Mouse (Mus musculus) neural tube, embryonic 15.5 days (tissue): ENCODE results near the gene 4921509C19Rik. TPM values are rescaled to one million over a fixed set of nuclear protein-coding genes. Genes with fewer than 3 reads are reported as not detected.
"Not testable (repeated sequence)": the region's sequence is repeated elsewhere in the genome, so short reads cannot be mapped to it uniquely, and the experiment has no call there.

Experiments
- ATAC-seq: fragments of 200-750 bp; cut with Nextera tagmentation; 2 replicates; pipeline ENCODE4 v1.8.0; 2017; ENCODE audit warnings: mild to moderate bottlenecking, moderate TSS enrichment, moderate library complexity; ENCODE audit not compliant: low FRiP score
- H3K27ac ChIP-seq: fragments of 300-500 bp; sonication (generic); replicated peaks from 2 replicates; pipeline ENCODE4 v1.5.1; 2015; ENCODE audit warnings: mild to moderate bottlenecking, inconsistent platforms
- H3K27me3 ChIP-seq: fragments of 300-500 bp; sonication (generic); replicated peaks from 2 replicates; pipeline ENCODE4 v1.6.1; 2015; ENCODE audit warnings: inconsistent platforms
- H3K36me3 ChIP-seq: fragments of 300-500 bp; sonication (generic); 2 replicates; pipeline ENCODE4 v1.6.1; 2015; ENCODE audit warnings: inconsistent platforms
- H3K4me1 ChIP-seq: fragments of 300-500 bp; sonication (generic); 2 replicates; pipeline ENCODE4 v1.6.1; 2015; ENCODE audit warnings: inconsistent platforms
- H3K4me2 ChIP-seq: fragments of 300-500 bp; sonication (generic); 2 replicates; pipeline ENCODE4 v1.6.1; 2015; ENCODE audit warnings: inconsistent platforms, mild to moderate bottlenecking, moderate library complexity
- H3K4me3 ChIP-seq: fragments of 300-500 bp; sonication (generic); replicated peaks from 2 replicates; pipeline ENCODE4 v1.5.1; 2015; ENCODE audit warnings: mild to moderate bottlenecking, inconsistent platforms
- H3K9ac ChIP-seq: fragments of 300-500 bp; sonication (generic); replicated peaks from 2 replicates; pipeline ENCODE4 v1.6.1; 2015; ENCODE audit warnings: mild to moderate bottlenecking, inconsistent platforms
- H3K9me3 ChIP-seq: fragments of 300-500 bp; sonication (generic); replicated peaks from 2 replicates; pipeline ENCODE4 v1.6.1; 2016; ENCODE audit warnings: inconsistent platforms
- WGBS: fragments of 180-500 bp; shearing (Covaris S2); methylation state at CpG from one replicate; pipeline ENCODE4 v1.1.7; 2015; ENCODE audit warnings: mixed read lengths; 5-methylcytosine and 5-hydroxymethylcytosine counted together
- polyA plus RNA-seq: library from polyadenylated mRNA; unstranded; fragments of >200 nt; fragmentation: Nextera tagmentation; extraction: Ambion mirVana; gene quantifications from 2 replicates; pipeline ENCODE4 v1.2.1, GENCODE M21; 2015

4921509C19Rik gene
- polyA plus RNA-seq, 1 experiment from 2014 or later = not detected

GRCm38 (mm10) chr2:151434971-151435370 is 41.0 kb downstream of the 4921509C19Rik start:
- H3K36me3 ChIP-seq, H3K4me1 ChIP-seq, H3K27me3 ChIP-seq, H3K9me3 ChIP-seq, ATAC-seq, H3K27ac ChIP-seq, H3K9ac ChIP-seq, H3K4me2 ChIP-seq, H3K4me3 ChIP-seq: not testable (repeated sequence)
- WGBS = 70% methylated on average over 4 of the region's 4 CpGs

DNA sequence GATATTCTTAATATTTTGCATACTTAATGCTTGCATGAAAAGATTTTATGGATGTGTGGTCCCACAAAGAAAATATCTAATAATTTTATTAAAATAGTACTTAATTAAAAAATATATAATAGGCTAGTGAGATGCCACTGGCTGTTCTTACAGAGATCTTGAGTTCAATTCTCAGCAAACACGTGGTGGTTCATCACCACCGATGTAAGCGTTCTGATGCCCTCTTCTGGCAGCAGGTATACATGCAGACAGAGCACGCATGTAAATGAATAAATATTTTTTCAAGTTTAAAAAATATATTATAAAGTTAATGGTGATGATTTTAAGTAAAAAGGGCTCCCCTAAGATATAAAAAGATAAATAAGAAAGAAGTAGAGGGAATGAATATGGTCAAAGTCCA is 41.8 kb downstream of the 4921509C19Rik start:
- H3K9me3 ChIP-seq, H3K4me1 ChIP-seq, H3K9ac ChIP-seq, ATAC-seq, H3K4me3 ChIP-seq, H3K4me2 ChIP-seq, H3K36me3 ChIP-seq, H3K27me3 ChIP-seq, H3K27ac ChIP-seq: not testable (repeated sequence)
- 54% methylated on average over 4 of the region's 4 CpGs for WGBS

Other genes starting within 250 kb of the 4921509C19Rik start
- 254 and 270 TPM in 2 replicates for gene Nsfl1c, start 18.0 kb upstream of the 4921509C19Rik start, polyA plus RNA-seq
- gene Fkbp1a, start 66.3 kb upstream of the 4921509C19Rik start, polyA plus RNA-seq = 644 and 655 TPM in 2 replicates
- 1.2 and 2.8 TPM in 2 replicates for gene Sdcbp2, start 96.5 kb upstream of the 4921509C19Rik start, polyA plus RNA-seq
- gene Snph, start 156.4 kb upstream of the 4921509C19Rik start, polyA plus RNA-seq = 28.6 and 33.0 TPM in 2 replicates
- 0.33 and 0.36 TPM in 2 replicates for gene Rad21l, start 192.4 kb upstream of the 4921509C19Rik start, polyA plus RNA-seq
- gene Tmem74b, start 225.9 kb upstream of the 4921509C19Rik start, polyA plus RNA-seq = 24.5 and 30.5 TPM in 2 replicates